8 mouse cellular contexts compared by ENCODE assay signal in the genomic region with DNA sequence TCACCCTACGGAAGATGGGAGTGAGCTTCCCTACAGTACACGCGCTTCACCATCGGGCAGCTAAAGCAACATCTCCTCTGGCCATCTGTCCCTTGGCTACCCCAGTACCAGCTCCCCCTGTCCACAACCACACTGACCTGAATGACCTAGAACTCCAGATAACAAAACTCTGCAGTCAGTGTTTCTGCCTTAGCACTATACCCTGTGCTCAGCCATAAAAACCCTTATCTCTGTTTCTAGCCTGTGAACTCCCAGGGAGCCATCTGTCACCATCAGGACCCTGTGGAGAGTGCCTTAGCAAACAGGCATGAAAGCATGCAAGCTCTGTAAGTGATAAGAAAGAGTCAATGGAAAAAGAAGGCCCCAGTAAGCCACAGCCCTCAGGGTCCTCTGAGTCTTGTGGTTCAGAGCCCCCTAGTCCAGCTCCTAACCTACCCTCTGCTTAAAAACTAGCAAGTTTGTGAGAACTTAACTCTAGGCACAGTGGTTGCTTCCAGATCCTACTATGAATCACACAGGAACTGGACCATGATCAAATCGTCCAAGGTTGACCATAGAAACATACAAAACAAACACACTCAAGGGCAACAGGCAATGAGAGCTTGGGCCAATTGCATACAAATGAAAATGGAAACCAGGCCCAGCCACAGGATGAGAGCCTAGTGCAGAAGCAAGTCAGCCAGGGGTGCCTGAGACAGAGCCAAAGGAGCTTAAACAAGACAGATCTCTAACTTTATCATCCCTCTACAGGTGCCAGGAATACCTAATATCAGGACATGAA. TPM values are rescaled to one million over a fixed set of nuclear protein-coding genes. Genes with fewer than 3 reads are reported as not detected.
DNase-seq lines count a peak whose midpoint lies in the region; ATAC-seq and TF ChIP-seq lines count a peak whose summit lies in the region.

No protein-coding gene starts in this region.

- WGBS in kidney, adult 2 months, result 75% methylated on average over 5 of the region's 5 CpGs
- 70% methylated on average over 5 of the region's 5 CpGs for WGBS in kidney, embryonic 15.5 days
- 81% methylated on average over 5 of the region's 5 CpGs for WGBS in midbrain, postnatal 0 days

- H3K4me2 ChIP-seq in kidney, embryonic 15.5 days, result no peak overlapping the region
- no peak overlapping the region for H3K4me2 ChIP-seq in midbrain, postnatal 0 days (ENCODE audit: low read depth, low read length, poor library complexity, severe bottlenecking)

- ATAC-seq in kidney, embryonic 15.5 days (replicated peaks; ENCODE audit: low FRiP score), result 0 out of 2 replicates have a peak, but pooled peaks have one; percentile 5
- no peak for ATAC-seq in midbrain, postnatal 0 days (ENCODE audit: low FRiP score)

- H3K9me3 ChIP-seq in kidney, embryonic 15.5 days (replicated peaks), result no peaks in the 10 kb centered on the region
- no peaks in the 10 kb centered on the region for H3K9me3 ChIP-seq in midbrain, postnatal 0 days (ENCODE audit: low read length)

- H3K27me3 ChIP-seq in kidney, adult 2 months (replicated peaks; ENCODE audit: control insufficient read depth, insufficient read depth, low read length), result no peaks in the 10 kb centered on the region
- no peaks in the 10 kb centered on the region for H3K27me3 ChIP-seq in kidney, embryonic 15.5 days
- no peaks in the 10 kb centered on the region for H3K27me3 ChIP-seq in midbrain, postnatal 0 days (ENCODE audit: insufficient read depth, low read length)

- H3K27ac ChIP-seq in kidney, adult 2 months (ENCODE audit: insufficient read depth, low read depth, low read length), result no peak overlapping the region
- H3K27ac ChIP-seq in kidney, embryonic 15.5 days, result peak overlapping the region; percentile 92
- H3K27ac ChIP-seq in midbrain, postnatal 0 days (ENCODE audit: low read depth, low read length), result no peak overlapping the region

- no peak for TF ChIP-seq CTCF in kidney, adult 2 months (conservative IDR thresholded peaks at IDR 0.05; ENCODE audit: insufficient read depth, insufficient read length, low read depth, low read length)
- no peak for TF ChIP-seq CTCF in midbrain, postnatal 0 days (IDR thresholded peaks at IDR 0.05)

- DNase-seq in kidney, adult 2 months, result peak; percentile 44
- no peak for DNase-seq in kidney, adult 18-20 months
- DNase-seq in heart, adult 18-20 months, result peak; percentile 75 to 82
- DNase-seq in lung, postnatal 4 days, result peak; percentile 39 to 43
- no peak for DNase-seq in thymus, postnatal 10 days (ENCODE audit: low spot score in 2 of 2)
- no peak for DNase-seq in midbrain, postnatal 0 days (ENCODE audit: low spot score)
- no peak for DNase-seq in urinary bladder, postnatal 10 days (ENCODE audit: low spot score)

- no peak overlapping the region for H3K9ac ChIP-seq in kidney, embryonic 15.5 days
- H3K9ac ChIP-seq in midbrain, postnatal 0 days (replicated peaks; ENCODE audit: low read length, poor library complexity, severe bottlenecking), result no peak overlapping the region

- no peak overlapping the region for H3K4me3 ChIP-seq in kidney, adult 2 months (ENCODE audit: insufficient read depth, low read depth, low read length)
- H3K4me3 ChIP-seq in kidney, embryonic 15.5 days (replicated peaks), result no peak overlapping the region
- H3K4me3 ChIP-seq in midbrain, postnatal 0 days (ENCODE audit: low read depth, low read length), result no peak overlapping the region

- peaks cover 12% of the 10 kb centered on the region for H3K4me1 ChIP-seq in kidney, adult 2 months (ENCODE audit: control insufficient read depth, insufficient read depth, low read length)
- peaks cover 64% of the 10 kb centered on the region for H3K4me1 ChIP-seq in kidney, embryonic 15.5 days
- H3K4me1 ChIP-seq in midbrain, postnatal 0 days (ENCODE audit: insufficient read depth, low read length), result no peaks in the 10 kb centered on the region

- TF ChIP-seq POLR2A in kidney, adult 2 months (IDR thresholded peaks at IDR 0.05; ENCODE audit: low read depth, low read length), result no peak

- H3K36me3 ChIP-seq in kidney, adult 2 months (ENCODE audit: control insufficient read depth, insufficient read depth, low read length), result no peaks in the 10 kb centered on the region
- peaks cover 54% of the 10 kb centered on the region for H3K36me3 ChIP-seq in kidney, embryonic 15.5 days
- peaks cover 16% of the 10 kb centered on the region; the same call in 1 of the 2 replicates for H3K36me3 ChIP-seq in midbrain, postnatal 0 days (ENCODE audit: insufficient read depth, low read length)

RNA-seq across cellular contexts. Expression of a gene that starts 45.3 kb away (rescaled TPM):
- polyA plus RNA-seq in kidney, adult 2 months (2012; rRNA removed), result 24.8 and 27.0 TPM in 2 replicates
- total RNA-seq in heart, adult 18-20 months (2021), result 100 to 1,000 TPM; 111 to 115 TPM
- polyA plus RNA-seq in kidney, embryonic 15.5 days (2015; fragmentation: Nextera tagmentation; extraction: Ambion mirVana), result 30.1 and 34.6 TPM in 2 replicates
- total RNA-seq in midbrain, postnatal 0 days (2014; rRNA removed), result 31.7 and 44.2 TPM in 2 replicates
- 5.0 and 5.4 TPM in 2 replicates for polyA plus RNA-seq in midbrain, postnatal 0 days (2015; fragmentation: Nextera tagmentation; extraction: Ambion mirVana)

RNA-seq across cellular contexts. Expression of a gene that starts 48.5 kb away (rescaled TPM):
- polyA plus RNA-seq in kidney, adult 2 months (2012; rRNA removed), result 468 and 516 TPM in 2 replicates
- 10 to 100 TPM; 12.1 to 17.8 TPM for total RNA-seq in heart, adult 18-20 months (2021)
- polyA plus RNA-seq in kidney, embryonic 15.5 days (2015; fragmentation: Nextera tagmentation; extraction: Ambion mirVana), result 6.8 and 6.9 TPM in 2 replicates
- total RNA-seq in midbrain, postnatal 0 days (2014; rRNA removed), result not detected in 2 replicates
- not detected in 2 replicates for polyA plus RNA-seq in midbrain, postnatal 0 days (2015; fragmentation: Nextera tagmentation; extraction: Ambion mirVana)

Comparison
In these comparisons a context has a peak if more than half of its experiments do, and no peak if none do; other contexts are left out.
1. DNase-seq: peak in kidney, adult 2 months (single experiment), heart, adult 18-20 months (2 of 2) and lung, postnatal 4 days (2 of 2); none in kidney, adult 18-20 months (single experiment), thymus, postnatal 10 days (0 of 2), midbrain, postnatal 0 days (single experiment) and urinary bladder, postnatal 10 days (single experiment).
2. RNA of a gene that starts 48.5 kb away (polyA plus RNA-seq): 468 to 516 TPM in kidney, adult 2 months; 6.8 to 6.9 TPM in kidney, embryonic 15.5 days and not detected in midbrain, postnatal 0 days; every median in the first group is over 10 times any median in the second.